Mouse (Mus musculus): ENCODE results near the gene Tsc22d1.

Gene Tsc22d1

GRCm38 (mm10) chr14:76442160-76442559 is 27.4 kb downstream of the Tsc22d1 start:
- DNase-seq (ENCODE audit: low spot score in 2 of 2), result no peak

GRCm38 (mm10) chr14:76448987-76449386 is 34.2 kb downstream of the Tsc22d1 start:
- no peak for DNase-seq (ENCODE audit: low spot score in 2 of 2)

- DNase-seq (ENCODE audit: low spot score in 2 of 2), result no peak
These were observed 36.2 kb downstream of the Tsc22d1 start for GRCm38 (mm10) chr14:76451011-76451410.

GRCm38 (mm10) chr14:76452751-76453360 is 38.1 kb downstream of the Tsc22d1 start:
- no peak for DNase-seq (ENCODE audit: low spot score in 2 of 2)

- DNase-seq (ENCODE audit: low spot score in 2 of 2), result no peak
These were observed 39.9 kb downstream of the Tsc22d1 start for GRCm38 (mm10) chr14:76454673-76455072.

- DNase-seq (ENCODE audit: low spot score in 2 of 2), result no peak
These were observed 40.4 kb downstream of the Tsc22d1 start for GRCm38 (mm10) chr14:76455159-76455558.

- DNase-seq (ENCODE audit: low spot score in 2 of 2), result no peak
These were observed 42.9 kb downstream of the Tsc22d1 start for GRCm38 (mm10) chr14:76457696-76458095.

- no peak for DNase-seq (ENCODE audit: low spot score in 2 of 2)
These were observed 45.4 kb downstream of the Tsc22d1 start for GRCm38 (mm10) chr14:76460181-76460580.

GRCm38 (mm10) chr14:76461182-76461775 is 46.5 kb downstream of the Tsc22d1 start:
- DNase-seq (ENCODE audit: low spot score in 2 of 2), result no peak

GRCm38 (mm10) chr14:76463414-76464098 is 48.8 kb downstream of the Tsc22d1 start:
- DNase-seq (ENCODE audit: low spot score in 2 of 2), result no peak

- DNase-seq (ENCODE audit: low spot score in 2 of 2), result no peak
These were observed 50.2 kb downstream of the Tsc22d1 start for GRCm38 (mm10) chr14:76464967-76465366.

GRCm38 (mm10) chr14:76466641-76467323 is 52.0 kb downstream of the Tsc22d1 start:
- DNase-seq (ENCODE audit: low spot score in 2 of 2), result peak; percentile 55 to 68

- DNase-seq (ENCODE audit: low spot score in 2 of 2), result no peak
These were observed 53.2 kb downstream of the Tsc22d1 start for GRCm38 (mm10) chr14:76467932-76468331.

- no peak for DNase-seq (ENCODE audit: low spot score in 2 of 2)
These were observed 56.5 kb downstream of the Tsc22d1 start for GRCm38 (mm10) chr14:76471301-76471700.

GRCm38 (mm10) chr14:76472487-76472886 is 57.7 kb downstream of the Tsc22d1 start:
- DNase-seq (ENCODE audit: low spot score in 2 of 2), result no peak

- peak in 1 of 2 experiments; percentile 53 for DNase-seq (ENCODE audit: low spot score in 2 of 2)
These were observed 58.6 kb downstream of the Tsc22d1 start for GRCm38 (mm10) chr14:76473404-76473803.

- no peak for DNase-seq (ENCODE audit: low spot score in 2 of 2)
These were observed 59.4 kb downstream of the Tsc22d1 start for GRCm38 (mm10) chr14:76474165-76474564.

- no peak for DNase-seq (ENCODE audit: low spot score in 2 of 2)
These were observed 62.0 kb downstream of the Tsc22d1 start for GRCm38 (mm10) chr14:76476770-76477169.

- DNase-seq (ENCODE audit: low spot score in 2 of 2), result no peak
These were observed 63.3 kb downstream of the Tsc22d1 start for GRCm38 (mm10) chr14:76478076-76478475.

- DNase-seq (ENCODE audit: low spot score in 2 of 2), result no peak
These were observed 63.9 kb downstream of the Tsc22d1 start for GRCm38 (mm10) chr14:76478616-76479015.

GRCm38 (mm10) chr14:76479867-76480266 is 65.1 kb downstream of the Tsc22d1 start:
- no peak for DNase-seq (ENCODE audit: low spot score in 2 of 2)

GRCm38 (mm10) chr14:76480507-76480906 is 65.7 kb downstream of the Tsc22d1 start:
- no peak for DNase-seq (ENCODE audit: low spot score in 2 of 2)
